Mouse (Mus musculus) stomach, postnatal 0 days (tissue): ENCODE measurements around the gene Ccl28. TPM values are rescaled to one million over a fixed set of nuclear protein-coding genes. Genes with fewer than 3 reads are reported as not detected.

Source experiments
- ATAC-seq: fragments of 200-750 bp; cut with Nextera tagmentation; 2 replicates; pipeline ENCODE4 v1.8.0; 2017; ENCODE audit not compliant: low FRiP score, low TSS enrichment
- DNase-seq: peaks from one replicate; pipeline ENCODE4 v3.0.0-alpha.2; 2016; ENCODE audit warnings: low spot score
- H3K27ac ChIP-seq: fragments of 300-500 bp; sonication (generic); replicated peaks from 2 replicates; pipeline ENCODE4 v1.5.1; 2014; ENCODE audit warnings: mild to moderate bottlenecking, control low read depth
- H3K27me3 ChIP-seq: fragments of 300-500 bp; sonication (generic); 2 replicates; pipeline ENCODE4 v1.6.1; 2014; ENCODE audit warnings: low read length; ENCODE audit not compliant: control insufficient read depth, insufficient read depth
- H3K36me3 ChIP-seq: fragments of 300-500 bp; sonication (generic); 2 replicates; pipeline ENCODE4 v1.6.1; 2014; ENCODE audit warnings: low read length, mixed read lengths; ENCODE audit not compliant: control insufficient read depth, insufficient read depth
- H3K4me1 ChIP-seq: fragments of 300-500 bp; sonication (generic); replicated peaks from 2 replicates; pipeline ENCODE4 v1.6.1; 2014; ENCODE audit warnings: antibody characterized with exemption; ENCODE audit not compliant: control insufficient read depth, insufficient read depth
- H3K4me2 ChIP-seq: fragments of 300-500 bp; sonication (generic); replicated peaks from 2 replicates; pipeline ENCODE4 v1.6.1; 2014; ENCODE audit warnings: low read depth, mild to moderate bottlenecking, control low read depth, moderate library complexity
- H3K4me3 ChIP-seq: fragments of 300-500 bp; sonication (generic); 2 replicates; pipeline ENCODE4 v1.5.1; 2014; ENCODE audit warnings: low read depth, low read length, control low read depth
- H3K9ac ChIP-seq: fragments of 300-500 bp; sonication (generic); 2 replicates; pipeline ENCODE4 v1.6.1; 2014; ENCODE audit warnings: mild to moderate bottlenecking, low read length, control low read depth, mixed read lengths
- H3K9me3 ChIP-seq: fragments of 300-500 bp; sonication (generic); 2 replicates; pipeline ENCODE4 v1.6.1; 2016; ENCODE audit warnings: low read length; ENCODE audit not compliant: control insufficient read depth
- CTCF ChIP-seq: IDR thresholded peaks from 2 replicates; pipeline ENCODE4 v1.5.1; 2016; ENCODE audit warnings: antibody characterized with exemption, low read depth, mild to moderate bottlenecking, moderate library complexity
- EP300 ChIP-seq: optimal IDR thresholded peaks from 2 replicates; pipeline ENCODE3; 2016; ENCODE audit warnings: antibody characterized with exemption
- WGBS: fragments of 180-500 bp; shearing (Covaris S2); extraction: QIAGEN DNeasy Blood & Tissue Kit; methylation state at CpG from one replicate; pipeline ENCODE4 v1.1.7; 2014; 5-methylcytosine and 5-hydroxymethylcytosine counted together
- polyA plus RNA-seq: library from polyadenylated mRNA; unstranded; fragments of >200 nt; fragmentation: Nextera tagmentation; extraction: Ambion mirVana; gene quantifications from 2 replicates; pipeline ENCODE4 v1.2.1, GENCODE M21; 2015

Gene Ccl28
- polyA plus RNA-seq, 1 experiment from 2014 or later: 0.10 TPM

- Histone ChIP-seq H3K4me2 (no peak overlapping the region), H3K9me3 (no peaks in the 10 kb centered on the region), H3K4me3 (no peak overlapping the region), H3K9ac (no peak overlapping the region), H3K4me1 (0 out of 2 replicates have a peak, but pooled peaks cover 2% of the 10 kb centered on the region), H3K27ac (no peak overlapping the region), H3K36me3 (peaks cover 13% of the 10 kb centered on the region), H3K27me3 (no peaks in the 10 kb centered on the region)
- 52% methylated on average over 1 of the region's 1 CpGs for WGBS
- TF ChIP-seq EP300 (no peak), CTCF (no peak)
- ATAC-seq: no peak
- no peak for DNase-seq
Measured at GRCm38 (mm10) chr13:119696496-119696895, 72.9 kb downstream of the Ccl28 start.

GRCm38 (mm10) chr13:119698436-119698835 lies 74.8 kb downstream of the Ccl28 start:
- DNase-seq (no peak), ATAC-seq (no peak)
- Histone ChIP-seq H3K9ac (no peak overlapping the region), H3K27ac (no peak overlapping the region), H3K4me1 (no peaks in the 10 kb centered on the region), H3K27me3 (no peaks in the 10 kb centered on the region), H3K4me3 (no peak overlapping the region), H3K9me3 (no peaks in the 10 kb centered on the region), H3K36me3 (peaks cover 21% of the 10 kb centered on the region), H3K4me2 (no peak overlapping the region)
- no peak for TF ChIP-seq EP300
- no peak for TF ChIP-seq CTCF
- 83% methylated on average over 4 of the region's 4 CpGs for WGBS

Other genes starting within 250 kb of the Ccl28 start
- gene Paip1, start 195.2 kb upstream of the Ccl28 start, polyA plus RNA-seq: 41.8 and 47.1 TPM in 2 replicates
- 24.1 and 24.4 TPM in 2 replicates for gene 4833420G17Rik, start 161.1 kb upstream of the Ccl28 start, polyA plus RNA-seq
- gene Tmem267, start 135.8 kb upstream of the Ccl28 start, polyA plus RNA-seq: 1.2 and 1.3 TPM in 2 replicates
- gene 3110070M22Rik, start 135.4 kb upstream of the Ccl28 start, polyA plus RNA-seq: 0.75 and 1.2 TPM in 2 replicates
- gene Hmgcs1, start 66.6 kb downstream of the Ccl28 start, polyA plus RNA-seq: 131 and 140 TPM in 2 replicates
- gene Nim1k, start 132.1 kb downstream of the Ccl28 start, polyA plus RNA-seq: 0.53 TPM in 2 replicates
- gene Zfp131, start 167.1 kb downstream of the Ccl28 start, polyA plus RNA-seq: 18.2 and 18.3 TPM in 2 replicates
- not detected in 2 replicates for gene AF067063, start 206.4 kb downstream of the Ccl28 start, polyA plus RNA-seq
- gene D13Ertd608e, start 212.2 kb downstream of the Ccl28 start, polyA plus RNA-seq: not detected in 2 replicates